Mouse (Mus musculus): Measurements from ENCODE around the gene Rbm39. TPM values are rescaled to one million over a fixed set of nuclear protein-coding genes. Genes with fewer than 3 reads are reported as not detected.

Gene Rbm39
- polyA plus RNA-seq, 1 experiment from 2014 or later: 276 TPM

- DNase-seq (peak; percentile 70), ATAC-seq (ENCODE audit: low read depth) (peak; percentile 37)
- H3K27me3 ChIP-seq: no peaks in the 10 kb centered on the region
- under 1% methylated on average over 47 of the region's 47 CpGs for WGBS (ENCODE audit: insufficient replicate concordance)
- peak overlapping the region; percentile 98 for H3K27ac ChIP-seq
- H3K4me1 ChIP-seq (replicated peaks): peaks cover 41% of the 10 kb centered on the region
- peaks cover 43% of the 10 kb centered on the region for H3K36me3 ChIP-seq
- H3K9me3 ChIP-seq (replicated peaks): no peaks in the 10 kb centered on the region
- peak overlapping the region; percentile 90 for H3K4me2 ChIP-seq
- H3K9ac ChIP-seq: peak overlapping the region; percentile 100
- peak overlapping the region; percentile 100 for H3K4me3 ChIP-seq (replicated peaks)
Observed at GRCm38 (mm10) chr2:156179046-156179795, 817 bp downstream of the Rbm39 start.

DNA sequence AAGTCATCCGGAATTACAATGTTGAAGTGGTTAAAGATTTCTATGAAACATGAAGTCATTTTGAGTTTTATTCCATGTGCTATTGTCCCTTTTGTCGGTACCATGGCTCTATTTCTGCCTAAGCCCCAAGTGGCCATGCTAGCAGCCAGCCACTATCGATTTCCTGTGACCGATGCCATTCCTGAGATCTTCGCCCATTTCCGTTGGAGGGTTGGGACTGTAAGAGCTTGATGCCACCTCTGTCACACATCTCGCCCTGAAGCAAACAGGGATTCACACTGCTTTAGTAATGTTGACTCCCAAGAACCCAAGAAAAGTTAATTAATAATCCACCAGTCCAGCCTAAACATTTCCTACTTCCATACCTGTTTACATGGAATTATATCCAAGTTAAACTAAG, 2.4 kb downstream of the Rbm39 start:
- H3K4me2 ChIP-seq: peak overlapping the region; percentile 90
- ATAC-seq (ENCODE audit: low read depth) (no peak), DNase-seq (no peak)
- 66% methylated on average over 7 of the region's 7 CpGs for WGBS (ENCODE audit: insufficient replicate concordance)
- H3K9me3 ChIP-seq (replicated peaks): no peaks in the 10 kb centered on the region
- peaks cover 56% of the 10 kb centered on the region for H3K36me3 ChIP-seq
- no peak overlapping the region for H3K27ac ChIP-seq
- H3K4me1 ChIP-seq (replicated peaks): peaks cover 41% of the 10 kb centered on the region
- peak overlapping the region; percentile 100 for H3K4me3 ChIP-seq (replicated peaks)
- peak overlapping the region; percentile 45 for H3K9ac ChIP-seq
- no peaks in the 10 kb centered on the region for H3K27me3 ChIP-seq

- no peak overlapping the region for H3K27ac ChIP-seq
- WGBS (ENCODE audit: insufficient replicate concordance): 73% methylated on average over 6 of the region's 6 CpGs
- peak overlapping the region; percentile 23 for H3K4me3 ChIP-seq (replicated peaks)
- H3K36me3 ChIP-seq: peaks cover 61% of the 10 kb centered on the region
- H3K9me3 ChIP-seq (replicated peaks): no peaks in the 10 kb centered on the region
- no peak for ATAC-seq (ENCODE audit: low read depth)
- no peak for DNase-seq
- peak overlapping the region; percentile 15; the same call in 1 of the 2 replicates for H3K9ac ChIP-seq
- H3K27me3 ChIP-seq: no peaks in the 10 kb centered on the region
- H3K4me1 ChIP-seq (replicated peaks): peaks cover 36% of the 10 kb centered on the region
- peak overlapping the region; percentile 44 for H3K4me2 ChIP-seq
Observed at GRCm38 (mm10) chr2:156177079-156177478, 3.0 kb downstream of the Rbm39 start.

DNA sequence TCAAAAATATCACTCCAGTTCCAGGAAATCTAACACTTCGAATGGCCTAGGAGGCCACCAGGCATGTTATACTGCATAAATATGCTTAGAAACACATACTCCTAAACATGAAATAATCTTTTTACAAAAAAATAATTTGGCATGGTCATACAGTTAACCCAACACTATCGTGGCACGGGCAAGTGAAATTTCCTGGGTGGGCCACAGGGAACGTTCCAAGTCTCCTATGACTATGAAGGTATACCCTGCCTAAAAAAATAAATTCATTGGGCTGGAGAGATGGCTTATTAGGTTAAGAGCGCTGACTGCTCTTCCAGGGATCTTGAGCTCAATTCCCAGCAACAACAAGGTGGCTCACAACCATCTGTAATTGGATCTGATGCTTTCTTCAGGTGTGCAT, 13.5 kb downstream of the Rbm39 start:
- DNase-seq: no peak
- Histone ChIP-seq H3K4me1 (replicated peaks) (no peaks in the 10 kb centered on the region), H3K4me3 (replicated peaks) (no peak overlapping the region), H3K27me3 (no peaks in the 10 kb centered on the region), H3K9me3 (replicated peaks) (no peaks in the 10 kb centered on the region), H3K27ac (no peak overlapping the region), H3K36me3 (peaks cover 94% of the 10 kb centered on the region), H3K4me2 (no peak overlapping the region), H3K9ac (no peak overlapping the region)
- no peak for ATAC-seq (ENCODE audit: low read depth)
- WGBS (ENCODE audit: insufficient replicate concordance): 90% methylated on average over 5 of the region's 5 CpGs

- H3K9me3 ChIP-seq (replicated peaks): no peaks in the 10 kb centered on the region
- WGBS (ENCODE audit: insufficient replicate concordance): 97% methylated on average over 1 of the region's 1 CpGs
- no peak overlapping the region for H3K27ac ChIP-seq
- H3K4me2 ChIP-seq: no peak overlapping the region
- no peak for ATAC-seq (ENCODE audit: low read depth)
- no peak overlapping the region for H3K9ac ChIP-seq
- H3K4me1 ChIP-seq (replicated peaks): no peaks in the 10 kb centered on the region
- H3K36me3 ChIP-seq: peaks cover 89% of the 10 kb centered on the region
- DNase-seq: no peak
- H3K27me3 ChIP-seq: no peaks in the 10 kb centered on the region
- no peak overlapping the region for H3K4me3 ChIP-seq (replicated peaks)
Observed at GRCm38 (mm10) chr2:156165478-156165877, 14.6 kb downstream of the Rbm39 start.

DNA sequence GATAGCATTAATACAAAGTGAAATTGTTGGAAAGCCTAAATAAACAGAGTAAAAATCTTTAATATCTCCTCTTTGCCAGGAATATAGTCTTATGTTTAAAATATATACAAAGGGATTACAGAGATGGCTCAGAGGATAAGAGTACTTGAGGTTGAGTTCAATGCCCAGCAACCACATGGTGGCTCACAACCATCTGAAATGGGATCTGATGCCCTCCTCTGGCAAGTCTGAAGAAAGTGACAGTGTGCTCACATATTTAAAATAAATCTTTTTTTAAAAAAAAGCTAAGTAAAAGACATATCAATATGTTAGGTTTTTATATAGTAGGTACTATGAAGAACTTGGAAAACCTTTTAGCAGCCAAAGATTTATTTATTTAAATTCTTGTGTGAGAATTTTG, 28.5 kb downstream of the Rbm39 start:
- DNase-seq (no peak), ATAC-seq (ENCODE audit: low read depth) (no peak)
- Histone ChIP-seq H3K36me3 (peaks cover 82% of the 10 kb centered on the region), H3K9ac (no peak overlapping the region), H3K9me3 (replicated peaks) (no peaks in the 10 kb centered on the region), H3K27me3 (no peaks in the 10 kb centered on the region), H3K4me2 (no peak overlapping the region), H3K27ac (no peak overlapping the region), H3K4me3 (replicated peaks) (no peak overlapping the region), H3K4me1 (replicated peaks) (no peaks in the 10 kb centered on the region; the same call in 1 of the 2 replicates)

DNA sequence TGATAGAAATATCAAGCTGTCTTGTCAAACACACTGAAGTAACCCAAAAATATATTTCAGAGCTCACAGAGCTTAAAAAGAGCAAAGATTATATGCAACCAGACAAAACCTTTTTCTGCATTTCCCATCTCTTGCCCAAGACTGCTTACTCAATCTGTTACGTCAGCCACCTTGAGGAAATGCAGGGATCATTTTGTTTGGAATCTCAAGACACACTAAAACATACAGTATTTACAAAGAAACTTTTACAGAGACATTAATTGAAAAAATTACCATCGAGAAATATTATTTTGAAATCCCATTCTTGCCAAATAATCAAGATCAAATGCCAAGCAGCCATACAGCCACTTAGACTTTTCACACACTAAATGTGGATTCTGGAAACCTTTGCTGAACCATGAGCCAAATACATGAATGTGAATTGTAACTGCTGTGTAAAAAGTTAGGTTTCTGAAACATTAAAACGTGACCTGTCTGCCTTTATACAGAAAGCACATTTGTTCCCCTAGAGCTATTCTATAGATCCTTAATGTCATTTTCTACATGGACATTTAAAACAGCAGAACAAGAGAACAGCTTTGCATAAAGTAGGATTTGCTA, 32.6 kb downstream of the Rbm39 start:
- no peaks in the 10 kb centered on the region for H3K9me3 ChIP-seq (replicated peaks)
- H3K36me3 ChIP-seq: peaks cover 55% of the 10 kb centered on the region
- DNase-seq (no peak), ATAC-seq (ENCODE audit: low read depth) (no peak)
- peaks cover 19% of the 10 kb centered on the region for H3K4me1 ChIP-seq (replicated peaks)
- H3K9ac ChIP-seq: no peak overlapping the region
- no peak overlapping the region for H3K27ac ChIP-seq
- H3K4me3 ChIP-seq (replicated peaks): no peak overlapping the region
- 87% methylated on average over 3 of the region's 3 CpGs for WGBS (ENCODE audit: insufficient replicate concordance)
- H3K27me3 ChIP-seq: no peaks in the 10 kb centered on the region
- H3K4me2 ChIP-seq: no peak overlapping the region

- Histone ChIP-seq H3K27me3 (no peaks in the 10 kb centered on the region), H3K9me3 (replicated peaks) (no peaks in the 10 kb centered on the region), H3K4me3 (replicated peaks) (no peak overlapping the region), H3K4me1 (replicated peaks) (peaks cover 19% of the 10 kb centered on the region), H3K27ac (peak overlapping the region; percentile 6; the same call in 1 of the 2 replicates), H3K4me2 (no peak overlapping the region), H3K36me3 (peaks cover 55% of the 10 kb centered on the region), H3K9ac (no peak overlapping the region)
- 60% methylated on average over 5 of the region's 5 CpGs for whole genome bisulfite sequencing (ENCODE audit: insufficient replicate concordance)
- DNase-seq (no peak), ATAC-seq (ENCODE audit: low read depth) (no peak)
Observed at GRCm38 (mm10) chr2:156146272-156146989, 33.6 kb downstream of the Rbm39 start.

GRCm38 (mm10) chr2:156145486-156146130, 34.4 kb downstream of the Rbm39 start:
- peaks cover 54% of the 10 kb centered on the region for H3K36me3 ChIP-seq
- peak overlapping the region; percentile 96 for H3K4me2 ChIP-seq
- H3K9me3 ChIP-seq (replicated peaks): no peaks in the 10 kb centered on the region
- no peak for DNase-seq
- ATAC-seq (ENCODE audit: low read depth): no peak
- no peak overlapping the region for H3K27ac ChIP-seq
- H3K27me3 ChIP-seq: no peaks in the 10 kb centered on the region
- peak overlapping the region; percentile 92 for H3K4me3 ChIP-seq (replicated peaks)
- 55% methylated on average over 11 of the region's 11 CpGs for WGBS (ENCODE audit: insufficient replicate concordance)
- peaks cover 19% of the 10 kb centered on the region for H3K4me1 ChIP-seq (replicated peaks)
- peak overlapping the region; percentile 92 for H3K9ac ChIP-seq

- Histone ChIP-seq H3K9me3 (replicated peaks) (no peaks in the 10 kb centered on the region), H3K36me3 (peaks cover 53% of the 10 kb centered on the region), H3K4me1 (replicated peaks) (peaks cover 23% of the 10 kb centered on the region), H3K27me3 (no peaks in the 10 kb centered on the region), H3K9ac (peak within 1 kb of the TSS; percentile 92), H3K27ac (peak within 1 kb of the TSS; percentile 94), H3K4me3 (replicated peaks) (peak within 1 kb of the TSS; percentile 92), H3K4me2 (peak within 1 kb of the TSS; percentile 96)
- under 1% methylated on average over 70 of the region's 70 CpGs for WGBS (ENCODE audit: insufficient replicate concordance)
- peak; percentile 89 for DNase-seq
- ATAC-seq (ENCODE audit: low read depth): peak; percentile 92
Observed at GRCm38 (mm10) chr2:156143953-156144724, 35.9 kb downstream of the Rbm39 start, which contains the start of the genes Romo1 and Nfs1. Gene Romo1, plus strand, starts transcription at chr2:156144039. Gene Nfs1, minus strand, starts transcription at chr2:156144186.

Measured in liver, embryonic 13.5 days (tissue).